Mouse (Mus musculus) splenic B cell, adult 2 months (primary cell): ENCODE results near the gene Mlx.

Source experiments
- DNase-seq: peaks from one replicate; pipeline ENCODE4 v3.0.0-alpha.2; 2011; ENCODE audit warnings: low read depth, low spot score
- H3K27me3 ChIP-seq: 2 replicates; pipeline ENCODE4 v1.6.1; 2012; ENCODE audit warnings: mild to moderate bottlenecking, low read length, moderate library complexity, mixed read lengths; ENCODE audit not compliant: control insufficient read depth, poor library complexity, insufficient read depth, severe bottlenecking
- H3K36me3 ChIP-seq: 2 replicates; pipeline ENCODE4 v1.6.1; 2012; ENCODE audit warnings: mild to moderate bottlenecking, low read length, moderate library complexity, mixed read lengths; ENCODE audit not compliant: control insufficient read depth, poor library complexity, insufficient read depth, severe bottlenecking

Gene Mlx

GRCm38 (mm10) chr11:101131187-101131586, 44.1 kb downstream of the Mlx start:
- Histone ChIP-seq H3K36me3 (peaks cover 4% of the 10 kb centered on the region), H3K27me3 (0 out of 2 replicates have a peak, but pooled peaks cover 1% of the 10 kb centered on the region)
- no peak for DNase-seq

GRCm38 (mm10) chr11:101131701-101132100, 44.6 kb downstream of the Mlx start:
- DNase-seq, result peak; percentile 50
- H3K27me3 ChIP-seq, result 0 out of 2 replicates have a peak, but pooled peaks cover 1% of the 10 kb centered on the region
- H3K36me3 ChIP-seq, result no peaks in the 10 kb centered on the region

GRCm38 (mm10) chr11:101133037-101133436, 46.0 kb downstream of the Mlx start:
- 0 out of 2 replicates have a peak, but pooled peaks cover 1% of the 10 kb centered on the region for H3K27me3 ChIP-seq

GRCm38 (mm10) chr11:101134217-101134865, 47.3 kb downstream of the Mlx start:
- Histone ChIP-seq H3K36me3 (no peaks in the 10 kb centered on the region), H3K27me3 (peaks cover 5% of the 10 kb centered on the region; the same call in 1 of the 2 replicates)
- no peak for DNase-seq

More at GRCm38 (mm10) chr11:101133037-101133436, 46.0 kb downstream of the Mlx start:
- no peaks in the 10 kb centered on the region for H3K36me3 ChIP-seq
- no peak for DNase-seq

GRCm38 (mm10) chr11:101137000-101137399, 49.9 kb downstream of the Mlx start:
- no peak for DNase-seq
- Histone ChIP-seq H3K36me3 (no peaks in the 10 kb centered on the region), H3K27me3 (peaks cover 5% of the 10 kb centered on the region; the same call in 1 of the 2 replicates)

GRCm38 (mm10) chr11:101138536-101139181, 51.6 kb downstream of the Mlx start:
- no peaks in the 10 kb centered on the region for H3K36me3 ChIP-seq
- H3K27me3 ChIP-seq, result peaks cover 5% of the 10 kb centered on the region; the same call in 1 of the 2 replicates
- DNase-seq, result no peak

- Histone ChIP-seq H3K27me3 (peaks cover 5% of the 10 kb centered on the region; the same call in 1 of the 2 replicates), H3K36me3 (no peaks in the 10 kb centered on the region)
- peak; percentile 28 for DNase-seq
Measured at GRCm38 (mm10) chr11:101140164-101140819, 53.2 kb downstream of the Mlx start.

GRCm38 (mm10) chr11:101141088-101141487, 54.0 kb downstream of the Mlx start:
- Histone ChIP-seq H3K27me3 (peaks cover 4% of the 10 kb centered on the region; the same call in 1 of the 2 replicates), H3K36me3 (no peaks in the 10 kb centered on the region)
- DNase-seq, result no peak
